Mouse (Mus musculus) MEL (cell line): Measurements from ENCODE around the gene Car4. TPM values are rescaled to one million over a fixed set of nuclear protein-coding genes. Genes with fewer than 3 reads are reported as not detected.

ENCODE experiments used
- DNase-seq: peaks from one replicate; pipeline ENCODE4 v3.0.0; 2011; ENCODE audit warnings: low read depth, low spot score
- H3K27ac ChIP-seq: 2 replicates; pipeline ENCODE4 v1.5.1; 2012; ENCODE audit warnings: low read depth, mild to moderate bottlenecking, control low read depth, low read length, moderate library complexity; ENCODE audit not compliant: control insufficient read depth
- H3K27me3 ChIP-seq, 2 experiments: fragments of 150-350 bp in 1 of 2; sonication (generic) in 1 of 2; 2 replicates each; pipeline ENCODE4 v1.6.1; 2012; ENCODE audit warnings: low read length in 2 of 2, mild to moderate bottlenecking in 2 of 2, improper control_type of control experiment in 1 of 2, moderate library complexity in 1 of 2; ENCODE audit not compliant: insufficient read depth in 2 of 2, control insufficient read depth in 1 of 2
- H3K36me3 ChIP-seq, 2 experiments: 2 replicates each; pipeline ENCODE4 v1.6.1; 2012 to 2014; ENCODE audit warnings: low read length in 2 of 2, improper control_type of control experiment in 1 of 2, inconsistent platforms in 1 of 2, mild to moderate bottlenecking in 1 of 2; ENCODE audit not compliant: insufficient read depth in 2 of 2, control insufficient read depth in 1 of 2
- H3K4me1 ChIP-seq, 2 experiments: fragments of 150-350 bp in 1 of 2; sonication (generic) in 1 of 2; 2 replicates each; pipeline ENCODE4 v1.6.1; 2012; ENCODE audit warnings: low read length in 2 of 2, improper control_type of control experiment in 1 of 2, mild to moderate bottlenecking in 1 of 2; ENCODE audit not compliant: insufficient read depth in 2 of 2, control insufficient read depth in 1 of 2
- H3K4me3 ChIP-seq, 2 experiments: fragments of 150-350 bp in 1 of 2; sonication (generic) in 1 of 2; 2 replicates each; pipeline ENCODE4 v1.5.1; 2012; ENCODE audit warnings: low read depth in 2 of 2, low read length in 2 of 2, mild to moderate bottlenecking in 2 of 2, moderate library complexity in 2 of 2, control low read depth in 1 of 2, improper control_type of control experiment in 1 of 2; ENCODE audit not compliant: control insufficient read depth in 1 of 2, insufficient read depth in 1 of 2
- H3K79me2 ChIP-seq: 2 replicates; pipeline ENCODE4 v1.6.1; 2012; ENCODE audit warnings: mild to moderate bottlenecking, low read length, moderate library complexity; ENCODE audit not compliant: control insufficient read depth, poor library complexity, insufficient read depth
- H3K9ac ChIP-seq: 2 replicates; pipeline ENCODE4 v1.6.1; 2012; ENCODE audit warnings: low read depth, mild to moderate bottlenecking, control low read depth, low read length, moderate library complexity; ENCODE audit not compliant: control insufficient read depth, poor library complexity, severe bottlenecking
- H3K9me3 ChIP-seq: fragments of 150-350 bp; sonication (generic); replicated peaks from 2 replicates; pipeline ENCODE4 v1.6.1; 2012; ENCODE audit warnings: mild to moderate bottlenecking, low read length, improper control_type of control experiment, moderate library complexity; ENCODE audit not compliant: insufficient read depth
- BHLHE40 ChIP-seq: IDR thresholded peaks from 2 replicates; pipeline ENCODE4 v1.6.1; 2012; ENCODE audit warnings: low read depth, mild to moderate bottlenecking, inconsistent platforms, low read length, improper control_type of control experiment, borderline replicate concordance
- CHD1 ChIP-seq: IDR thresholded peaks from 2 replicates; pipeline ENCODE4 v1.6.1; 2012; ENCODE audit warnings: low read depth, mild to moderate bottlenecking, inconsistent platforms, low read length, improper control_type of control experiment
- JUND ChIP-seq: IDR thresholded peaks from 2 replicates; pipeline ENCODE4 v1.6.1; 2011; ENCODE audit warnings: low read depth, mild to moderate bottlenecking, improper control_type of control experiment, low read length
- MAX ChIP-seq: IDR thresholded peaks from 2 replicates; pipeline ENCODE4 v1.6.1; 2011; ENCODE audit warnings: low read length, improper control_type of control experiment
- MAZ ChIP-seq: IDR thresholded peaks from 2 replicates; pipeline ENCODE4 v1.6.1; 2012; ENCODE audit warnings: low read depth, mild to moderate bottlenecking, inconsistent platforms, low read length, improper control_type of control experiment
- MYC ChIP-seq: IDR thresholded peaks from 2 replicates; pipeline ENCODE4 v1.6.1; 2011; ENCODE audit warnings: low read depth, mild to moderate bottlenecking, low read length, improper control_type of control experiment, moderate library complexity
- NRF1 ChIP-seq: IDR thresholded peaks from 2 replicates; pipeline ENCODE4 v1.6.1; 2014; ENCODE audit warnings: low read depth, mild to moderate bottlenecking, inconsistent platforms, low read length, improper control_type of control experiment, moderate library complexity; ENCODE audit not compliant: poor library complexity, insufficient read depth, severe bottlenecking
- POLR2A ChIP-seq, 2 experiments: IDR thresholded peaks; 2 replicates each; pipeline ENCODE4 v1.6.1; 2011 to 2012; ENCODE audit warnings: low read length in 2 of 2, mild to moderate bottlenecking in 2 of 2, control low read depth in 1 of 2, improper control_type of control experiment in 1 of 2, low read depth in 1 of 2, moderate library complexity in 1 of 2; ENCODE audit not compliant: control insufficient read depth in 1 of 2, insufficient read depth in 1 of 2, poor library complexity in 1 of 2
- POLR2AphosphoS2 ChIP-seq: IDR thresholded peaks from 2 replicates; pipeline ENCODE4 v1.6.1; 2011; ENCODE audit warnings: low read length, improper control_type of control experiment
- TAL1 ChIP-seq: IDR thresholded peaks from 2 replicates; pipeline ENCODE4 v1.6.1; 2012; ENCODE audit warnings: mild to moderate bottlenecking, inconsistent platforms, low read length, moderate library complexity, mixed read lengths
- TCF12 ChIP-seq: IDR thresholded peaks from 2 replicates; pipeline ENCODE4 v1.6.1; 2014; ENCODE audit warnings: low read depth, mild to moderate bottlenecking, inconsistent platforms, low read length, improper control_type of control experiment, moderate library complexity
- UBTF ChIP-seq: IDR thresholded peaks from 2 replicates; pipeline ENCODE4 v1.6.1; 2012; ENCODE audit warnings: low read depth, mild to moderate bottlenecking, inconsistent platforms, low read length, improper control_type of control experiment, moderate library complexity, borderline replicate concordance; ENCODE audit not compliant: insufficient read depth
- USF2 ChIP-seq, 2 experiments: IDR thresholded peaks; 2 replicates each; pipeline ENCODE4 v1.6.1; 2011 to 2012; ENCODE audit warnings: improper control_type of control experiment in 2 of 2, low read length in 2 of 2, borderline replicate concordance in 1 of 2, inconsistent platforms in 1 of 2, low read depth in 1 of 2, mild to moderate bottlenecking in 1 of 2; ENCODE audit not compliant: insufficient read depth in 1 of 2
- ZC3H11A ChIP-seq: IDR thresholded peaks from 2 replicates; pipeline ENCODE4 v1.6.1; 2012; ENCODE audit warnings: low read depth, mild to moderate bottlenecking, inconsistent platforms, low read length, improper control_type of control experiment
- ZKSCAN1 ChIP-seq: IDR thresholded peaks from 2 replicates; pipeline ENCODE4 v1.6.1; 2012; ENCODE audit warnings: low read depth, mild to moderate bottlenecking, inconsistent platforms, low read length, improper control_type of control experiment, moderate library complexity
- ZNF384 ChIP-seq: IDR thresholded peaks from 2 replicates; pipeline ENCODE4 v1.6.1; 2012; ENCODE audit warnings: low read depth, mild to moderate bottlenecking, inconsistent platforms, low read length, improper control_type of control experiment
- polyA plus RNA-seq, 2 experiments: library from polyadenylated mRNA; stranded (reverse) in 1 of 2; unstranded in 1 of 2; fragments of >175 nt in 1 of 2; fragments of >200 nt in 1 of 2; gene quantifications; 2 replicates each; pipeline versions ENCODE4 v1.2.1 to v1.2.4; 2012; ENCODE audit warnings: low replicate concordance in 2 of 2, low read depth in 1 of 2; ENCODE audit not compliant: insufficient read length in 2 of 2, insufficient read depth in 1 of 2, missing spikeins in 1 of 2
- total RNA-seq: library from RNA; depleted of rRNA; stranded (reverse); fragments of 300-350 nt; gene quantifications from 2 replicates; pipeline ENCODE4 v1.2.3, GENCODE M21; 2012

The Car4 gene
- total and polyA plus RNA-seq, 3 experiments: not detected

- Histone ChIP-seq H3K27me3 (peaks cover 2 to 3% of the 10 kb centered on the region in 2 experiments; a peak in 2 of 4 replicates), H3K9me3 (no peaks in the 10 kb centered on the region), H3K27ac (no peak overlapping the region), H3K4me1 (no peaks in the 10 kb centered on the region), H3K4me3 (no peak overlapping the region), H3K36me3 (no peaks in the 10 kb centered on the region), H3K79me2 (no peaks in the 10 kb centered on the region), H3K9ac (no peak overlapping the region)
- DNase-seq: no peak
- no peak for TF ChIP-seq ZC3H11A
- TF ChIP-seq MYC: no peak
- TF ChIP-seq CHD1: no peak
- TF ChIP-seq ZKSCAN1: no peak
- TF ChIP-seq JUND: no peak
- TF ChIP-seq POLR2AphosphoS2: no peak
- no peak for TF ChIP-seq MAX
- no peak for TF ChIP-seq TAL1
- no peak for TF ChIP-seq ZNF384
- TF ChIP-seq NRF1: no peak
- TF ChIP-seq POLR2A (IDR thresholded peaks at IDR 0.05; ENCODE audit: control insufficient read depth in 1 of 2, insufficient read depth in 1 of 2, low read depth in 1 of 2, low read length in 2 of 2, poor library complexity in 1 of 2): no peak
- no peak for TF ChIP-seq TCF12
- TF ChIP-seq UBTF: no peak
- no peak for TF ChIP-seq MAZ
- TF ChIP-seq, all 39 proteins: peak for 0
Measured at GRCm38 (mm10) chr11:84960291-84960690, 2.7 kb downstream of the Car4 start.

GRCm38 (mm10) chr11:84960780-84961179, 3.2 kb downstream of the Car4 start:
- H3K79me2 ChIP-seq: no peaks in the 10 kb centered on the region
- no peaks in the 10 kb centered on the region for H3K4me1 ChIP-seq
- no peak overlapping the region for H3K27ac ChIP-seq
- H3K36me3 ChIP-seq: no peaks in the 10 kb centered on the region
- H3K27me3 ChIP-seq: peaks cover 1 to 2% of the 10 kb centered on the region in 2 experiments; a peak in 1 of 4 replicates
- H3K9ac ChIP-seq: no peak overlapping the region
- H3K4me3 ChIP-seq: no peak overlapping the region
- TF ChIP-seq USF2 (IDR thresholded peaks at IDR 0.05; ENCODE audit: borderline replicate concordance in 1 of 2, insufficient read depth in 1 of 2, low read depth in 1 of 2, low read length in 2 of 2) (no peak), BHLHE40 (no peak)
- no peak for DNase-seq
- no peaks in the 10 kb centered on the region for H3K9me3 ChIP-seq
